Mouse (Mus musculus) NIH3T3 (cell line): ENCODE data around the gene Tm9sf2.
"Not testable (repeated sequence)": the region's sequence is repeated elsewhere in the genome, so short reads cannot be mapped to it uniquely, and the experiment has no call there.

ENCODE experiments used
- DNase-seq: peaks from one replicate; pipeline ENCODE4 v3.0.0-alpha.2; 2012; ENCODE audit warnings: low read depth

Gene Tm9sf2

GRCm38 (mm10) chr14:122099584-122099983 lies 7.3 kb upstream of the Tm9sf2 start:
- no peak for DNase-seq

GRCm38 (mm10) chr14:122101890-122102289 lies 4.9 kb upstream of the Tm9sf2 start:
- DNase-seq: not testable (repeated sequence)

- peak; percentile 97 for DNase-seq
Observed at GRCm38 (mm10) chr14:122104881-122105280, 2.0 kb upstream of the Tm9sf2 start.

GRCm38 (mm10) chr14:122105391-122106285 lies 1.2 kb upstream of the Tm9sf2 start:
- DNase-seq: no peak

DNA sequence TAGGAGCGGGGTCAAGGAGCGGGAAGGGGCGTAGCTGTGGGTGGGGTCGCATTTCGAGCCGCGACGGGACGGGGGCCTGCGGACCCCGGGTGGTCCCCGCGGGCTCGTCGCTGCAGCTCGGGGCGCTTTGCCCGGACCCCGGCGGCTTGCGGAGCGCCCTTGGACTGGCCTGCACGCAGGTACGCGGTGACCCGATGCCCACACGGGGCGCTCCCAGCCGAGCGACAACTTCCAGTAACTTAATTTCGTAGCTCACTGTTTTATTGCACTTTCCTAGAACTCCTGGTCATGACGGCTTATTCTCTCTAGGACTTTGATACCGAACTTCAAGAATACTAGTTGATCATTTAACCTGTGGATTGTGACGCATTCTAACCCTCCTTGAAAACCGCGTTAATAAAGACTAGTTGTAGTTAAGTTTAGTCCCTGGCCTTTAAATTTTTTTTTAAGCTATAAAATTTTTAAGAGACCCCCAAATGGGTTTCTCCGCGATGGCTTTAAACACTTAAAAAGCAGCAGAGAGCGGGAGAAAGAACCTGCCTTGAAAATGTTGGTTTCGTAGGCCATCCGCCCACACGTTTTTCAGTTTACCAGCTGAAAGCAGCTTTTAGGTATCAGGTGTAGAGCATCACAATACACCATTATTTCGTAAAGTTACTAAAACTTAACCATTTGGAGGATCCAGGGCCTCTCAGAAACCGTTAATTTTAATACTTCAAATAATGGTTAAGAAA lies 810 bp downstream of the Tm9sf2 start:
- DNase-seq: peak; percentile 31

GRCm38 (mm10) chr14:122111681-122112080 lies 4.8 kb downstream of the Tm9sf2 start:
- peak; percentile 14 for DNase-seq

- no peak for DNase-seq
Observed at GRCm38 (mm10) chr14:122112311-122112710, 5.5 kb downstream of the Tm9sf2 start.

DNA sequence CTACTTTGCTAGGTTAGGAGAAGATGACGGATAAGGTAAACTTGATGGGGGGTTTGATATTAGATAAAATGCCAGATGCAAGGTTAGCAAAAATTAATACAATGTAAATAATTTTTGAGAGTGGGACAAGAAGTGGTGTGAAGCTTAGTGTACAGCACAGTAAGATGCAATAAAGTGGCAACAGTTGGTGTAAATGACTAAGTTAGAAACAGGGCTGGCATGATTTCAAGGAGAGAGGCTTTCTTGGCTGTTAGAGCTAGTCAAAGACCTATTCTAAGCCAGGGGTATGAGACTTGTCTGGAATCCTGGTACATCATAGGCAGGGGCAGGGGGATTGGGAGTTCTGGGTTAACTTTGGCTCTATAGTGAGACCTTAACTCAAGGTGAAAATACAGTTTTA lies 9.4 kb downstream of the Tm9sf2 start:
- no peak for DNase-seq

- DNase-seq: peak; percentile 53
Observed at GRCm38 (mm10) chr14:122130111-122130797, 23.4 kb downstream of the Tm9sf2 start.

GRCm38 (mm10) chr14:122131644-122132043 lies 24.8 kb downstream of the Tm9sf2 start:
- no peak for DNase-seq

DNA sequence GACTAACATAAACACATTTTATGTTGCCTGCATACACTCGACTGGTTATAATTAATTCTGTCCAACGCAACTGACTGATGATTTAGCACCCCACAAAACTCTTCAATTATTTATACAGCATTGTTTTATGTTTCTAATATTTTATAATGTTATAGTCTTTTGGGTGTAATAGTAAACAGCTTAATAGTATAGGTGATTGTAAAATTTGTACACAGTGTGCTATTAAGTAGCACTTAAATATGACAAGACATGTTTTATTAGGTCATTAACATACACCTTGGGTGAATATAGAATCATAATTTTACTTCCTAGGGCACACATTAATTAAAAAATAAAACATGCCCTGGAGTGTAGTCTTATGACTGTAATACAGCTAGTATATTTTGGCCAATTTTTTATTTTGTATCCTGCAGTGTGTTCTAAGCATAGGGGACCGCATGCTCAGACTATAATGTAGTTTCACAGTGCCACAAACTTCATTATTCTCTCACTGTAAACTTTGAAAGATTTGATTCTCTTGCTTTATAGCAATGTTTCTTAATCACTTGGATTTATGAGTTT lies 29.6 kb downstream of the Tm9sf2 start:
- DNase-seq: no peak

DNA sequence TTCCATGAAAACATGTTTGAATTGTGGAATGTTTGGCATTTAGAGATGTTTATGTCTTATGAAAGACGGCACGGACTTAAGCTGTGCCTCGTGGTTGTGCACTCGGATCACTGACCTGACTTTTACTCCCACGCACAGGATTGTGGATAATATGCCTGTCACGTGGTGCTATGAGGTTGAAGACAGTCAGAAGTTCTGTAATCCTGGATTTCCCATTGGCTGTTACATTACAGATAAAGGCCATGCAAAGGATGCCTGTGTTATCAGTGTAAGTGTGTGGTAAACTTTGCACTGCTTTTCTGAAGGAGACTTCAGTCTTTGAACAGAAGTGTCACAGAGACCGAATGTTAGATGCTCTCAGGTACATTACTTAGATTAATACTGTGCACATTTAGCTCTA lies 30.4 kb downstream of the Tm9sf2 start:
- peak; percentile 2 for DNase-seq

GRCm38 (mm10) chr14:122140126-122140525 lies 33.3 kb downstream of the Tm9sf2 start:
- no peak for DNase-seq

DNA sequence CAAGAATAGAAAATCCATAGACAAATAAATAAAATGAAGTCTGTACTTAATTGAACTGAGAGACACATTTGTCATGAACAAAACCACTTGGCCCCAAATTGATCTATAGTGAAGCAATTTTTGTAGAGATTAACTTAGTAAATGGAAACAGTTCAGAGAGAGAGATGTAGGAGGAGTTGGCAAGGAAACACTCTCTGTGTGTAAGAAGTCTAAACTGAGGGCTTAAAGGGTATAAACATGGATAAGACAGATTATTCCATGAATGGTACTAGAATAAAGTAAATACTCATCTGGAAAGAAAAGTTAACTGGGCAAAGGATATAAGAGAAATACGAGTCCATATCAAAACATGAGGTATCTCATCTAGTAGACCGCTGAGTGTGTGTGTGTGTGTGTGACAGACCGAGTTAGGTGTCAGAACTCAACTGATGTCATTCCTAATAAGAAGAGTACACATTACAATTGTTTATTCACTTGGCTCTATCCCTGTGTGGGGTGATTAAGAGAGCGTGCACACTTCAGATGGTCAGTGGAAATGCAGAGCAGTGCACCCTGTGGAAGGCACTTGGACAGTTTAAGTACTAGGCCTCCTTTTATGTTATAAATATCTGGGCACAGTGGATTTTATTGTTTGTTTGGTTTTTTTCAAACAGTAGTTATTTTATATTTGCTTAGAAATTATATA lies 36.9 kb downstream of the Tm9sf2 start:
- no peak for DNase-seq

DNA sequence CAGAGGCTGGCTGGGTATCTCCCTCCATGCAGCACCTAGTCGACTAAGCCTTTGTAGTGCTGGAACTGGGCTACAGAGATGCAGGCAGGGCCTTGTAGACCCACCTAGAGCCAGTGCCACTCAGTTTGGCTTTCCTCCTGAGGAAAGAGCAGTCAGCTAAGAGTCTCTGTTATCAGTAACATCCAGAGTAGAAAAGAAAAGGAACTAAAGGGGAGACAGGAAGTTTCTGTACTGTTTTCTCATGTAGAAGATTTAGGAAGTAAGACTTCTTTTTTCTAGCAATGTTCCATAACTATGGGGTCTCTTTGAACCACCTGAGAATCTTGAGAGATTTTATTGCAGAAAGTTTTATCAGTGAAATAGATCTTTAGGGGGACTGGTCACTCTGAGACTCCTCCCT lies 38.5 kb downstream of the Tm9sf2 start:
- DNase-seq: no peak

DNA sequence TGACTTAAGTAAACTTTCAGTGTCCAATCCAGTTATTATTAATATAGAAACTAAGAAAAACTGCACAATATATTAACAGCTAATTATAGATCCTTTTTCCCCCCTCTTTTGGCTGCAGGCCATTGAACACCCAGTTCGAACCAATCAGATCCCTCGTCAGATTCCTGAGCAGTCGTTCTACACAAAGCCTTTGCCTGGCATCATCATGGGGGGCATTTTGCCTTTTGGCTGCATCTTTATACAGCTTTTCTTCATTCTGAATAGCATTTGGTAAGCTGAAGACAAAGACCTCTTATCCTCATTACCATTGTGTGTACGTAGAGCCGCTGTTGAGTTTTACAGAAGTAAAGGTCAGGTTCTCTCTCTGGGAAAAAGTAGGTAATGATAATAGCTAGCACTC lies 43.8 kb downstream of the Tm9sf2 start:
- no peak for DNase-seq

DNA sequence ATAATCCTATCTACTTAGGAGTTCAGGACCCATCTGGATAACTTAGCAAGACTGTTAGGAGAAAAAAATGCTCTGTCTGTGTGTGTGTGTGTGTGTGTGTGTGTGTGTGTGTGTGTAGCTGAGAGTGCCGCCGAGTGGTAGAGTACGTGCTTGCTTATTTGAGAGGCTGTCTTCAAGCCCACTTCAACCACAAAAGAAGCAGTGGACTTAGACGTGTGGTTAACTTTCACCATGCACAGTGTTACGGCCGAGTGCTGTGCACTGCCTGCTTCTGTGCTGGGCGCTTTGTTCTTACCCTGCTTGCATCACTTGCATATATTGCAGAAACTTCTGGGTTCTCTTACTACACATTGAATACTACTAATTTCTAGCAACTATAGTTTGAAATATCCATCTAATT lies 50.9 kb downstream of the Tm9sf2 start:
- no peak for DNase-seq

DNA sequence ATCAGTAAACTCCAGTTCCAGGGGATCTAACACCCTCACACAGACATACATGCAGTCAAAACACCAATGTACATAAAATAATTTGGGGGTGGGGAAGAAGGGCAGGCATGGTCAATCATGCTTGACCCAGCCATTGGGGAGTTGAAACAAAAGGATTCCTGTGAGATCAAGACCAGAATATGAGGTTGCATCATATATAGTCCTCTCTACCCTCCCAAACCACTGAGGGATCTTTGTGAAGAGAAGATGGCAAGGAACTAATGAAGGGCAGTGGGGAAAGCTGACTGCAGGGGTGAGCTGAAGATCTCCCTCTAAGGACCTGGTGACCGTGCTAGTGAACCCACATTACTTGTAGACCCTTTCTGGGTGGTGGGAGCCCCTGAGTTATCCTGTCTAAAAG lies 54.1 kb downstream of the Tm9sf2 start:
- DNase-seq: no peak

- DNase-seq: no peak
Observed at GRCm38 (mm10) chr14:122168912-122169311, 62.1 kb downstream of the Tm9sf2 start.

DNA sequence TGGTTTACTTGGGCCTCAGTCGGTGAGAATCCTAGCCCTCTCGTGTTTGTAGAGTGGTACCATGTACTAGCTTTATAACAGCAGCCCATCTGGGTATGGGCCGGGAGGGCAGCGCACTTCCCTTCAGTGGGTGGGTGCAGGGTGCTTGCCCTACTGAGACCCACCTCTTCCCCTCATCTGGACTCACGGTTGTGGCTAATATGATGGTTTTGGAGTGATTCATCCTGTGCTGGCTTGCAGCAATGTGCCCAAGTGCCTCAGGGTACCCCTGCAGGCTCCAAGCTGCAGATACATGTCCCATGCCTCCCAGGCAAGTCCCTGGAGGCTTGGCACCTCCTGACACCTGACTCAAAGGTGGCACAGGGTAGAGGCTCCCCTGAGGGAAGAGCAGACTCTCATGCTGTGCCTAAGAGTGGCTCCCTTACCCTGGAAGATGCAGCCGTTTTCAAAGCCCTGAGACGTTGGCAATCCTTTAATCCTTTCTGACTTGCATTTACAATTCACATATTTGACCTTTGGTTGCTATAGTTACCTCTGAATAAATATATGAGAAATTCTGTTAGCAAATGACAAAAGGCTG lies 63.5 kb downstream of the Tm9sf2 start:
- peak; percentile 9 for DNase-seq

DNA sequence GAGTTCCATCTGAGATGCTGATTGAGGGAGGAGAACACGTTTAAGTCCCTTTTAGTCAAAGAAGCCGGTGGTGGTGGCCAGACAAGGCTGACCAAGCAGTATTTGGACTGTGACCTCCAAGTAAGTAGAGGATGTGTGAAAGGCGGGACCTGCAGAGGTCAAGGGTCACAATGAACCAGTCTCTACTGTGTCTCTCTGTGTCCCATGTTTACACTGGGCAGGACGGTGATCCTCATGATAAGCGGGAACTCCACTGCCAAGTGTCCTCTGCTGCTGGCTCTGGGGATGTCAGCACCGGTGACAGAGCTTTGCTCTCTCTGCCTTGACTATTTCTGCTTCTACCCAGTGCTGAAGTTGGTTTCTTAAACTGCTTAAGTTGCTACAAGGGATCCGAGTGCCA lies 64.2 kb downstream of the Tm9sf2 start:
- DNase-seq: no peak
